Mouse (Mus musculus): ENCODE measurements around the gene Mboat7. TPM values are rescaled to one million over a fixed set of nuclear protein-coding genes. Genes with fewer than 3 reads are reported as not detected.

The Mboat7 gene
- polyA plus RNA-seq, 1 experiment from 2014 or later = 39.5 TPM

- H3K4me3 ChIP-seq (replicated peaks) = no peak overlapping the region
- H3K9ac ChIP-seq = no peak overlapping the region
- H3K27me3 ChIP-seq = no peaks in the 10 kb centered on the region
- ATAC-seq (ENCODE audit: low FRiP score) = no peak
- peaks cover 18% of the 10 kb centered on the region for H3K4me1 ChIP-seq
- no peaks in the 10 kb centered on the region for H3K9me3 ChIP-seq
- 81% methylated on average over 31 of the region's 31 CpGs for WGBS
- H3K36me3 ChIP-seq (replicated peaks) = 0 out of 2 replicates have a peak, but pooled peaks cover 18% of the 10 kb centered on the region
- no peak overlapping the region for H3K4me2 ChIP-seq
- no peak overlapping the region for H3K27ac ChIP-seq
Measured at GRCm38 (mm10) chr7:3685400-3686187, 7.7 kb downstream of the Mboat7 start.

- Histone ChIP-seq H3K4me2 (no peak overlapping the region), H3K4me3 (replicated peaks) (no peak overlapping the region), H3K36me3 (replicated peaks) (0 out of 2 replicates have a peak, but pooled peaks cover 17% of the 10 kb centered on the region), H3K27me3 (no peaks in the 10 kb centered on the region), H3K4me1 (peaks cover 18% of the 10 kb centered on the region), H3K9me3 (no peaks in the 10 kb centered on the region), H3K9ac (no peak overlapping the region), H3K27ac (peak overlapping the region; percentile 77)
- ATAC-seq (ENCODE audit: low FRiP score) = peak; percentile 10; the same call in 1 of the 2 replicates
- 81% methylated on average over 8 of the region's 8 CpGs for WGBS
Measured at GRCm38 (mm10) chr7:3684698-3685097, 8.6 kb downstream of the Mboat7 start.

GRCm38 (mm10) chr7:3683908-3684550 lies 9.3 kb downstream of the Mboat7 start:
- ATAC-seq (ENCODE audit: low FRiP score) = peak; percentile 80
- Histone ChIP-seq H3K36me3 (replicated peaks) (0 out of 2 replicates have a peak, but pooled peaks cover 17% of the 10 kb centered on the region), H3K9ac (no peak overlapping the region), H3K4me2 (no peak overlapping the region), H3K27ac (peak overlapping the region; percentile 77), H3K9me3 (no peaks in the 10 kb centered on the region), H3K4me3 (replicated peaks) (no peak overlapping the region), H3K4me1 (peaks cover 18% of the 10 kb centered on the region), H3K27me3 (no peaks in the 10 kb centered on the region)
- 70% methylated on average over 10 of the region's 10 CpGs for WGBS

- Histone ChIP-seq H3K27me3 (no peaks in the 10 kb centered on the region), H3K4me2 (no peak within 1 kb of the TSS), H3K9ac (no peak within 1 kb of the TSS), H3K9me3 (no peaks in the 10 kb centered on the region), H3K27ac (no peak within 1 kb of the TSS), H3K4me1 (no peaks in the 10 kb centered on the region), H3K4me3 (replicated peaks) (no peak within 1 kb of the TSS), H3K36me3 (replicated peaks) (no peaks in the 10 kb centered on the region; the same call in 1 of the 2 replicates)
- WGBS = 52% methylated on average over 9 of the region's 9 CpGs
- no peak for ATAC-seq (ENCODE audit: low FRiP score)
Measured at GRCm38 (mm10) chr7:3677342-3677741, 16.0 kb downstream of the Mboat7 start, which contains the start of gene Tmc4. Gene Tmc4, minus strand, starts transcription at chr7:3677553.

GRCm38 (mm10) chr7:3676371-3676770 lies 17.0 kb downstream of the Mboat7 start:
- no peak overlapping the region for H3K4me2 ChIP-seq
- no peaks in the 10 kb centered on the region for H3K4me1 ChIP-seq
- no peaks in the 10 kb centered on the region for H3K9me3 ChIP-seq
- H3K4me3 ChIP-seq (replicated peaks) = no peak overlapping the region
- ATAC-seq (ENCODE audit: low FRiP score) = no peak
- H3K9ac ChIP-seq = no peak overlapping the region
- no peak overlapping the region for H3K27ac ChIP-seq
- no peaks in the 10 kb centered on the region; the same call in 1 of the 2 replicates for H3K36me3 ChIP-seq (replicated peaks)
- WGBS = 89% methylated on average over 12 of the region's 12 CpGs
- H3K27me3 ChIP-seq = no peaks in the 10 kb centered on the region

- WGBS = 76% methylated on average over 3 of the region's 3 CpGs
Measured at GRCm38 (mm10) chr7:3675228-3675548, 18.1 kb downstream of the Mboat7 start.

GRCm38 (mm10) chr7:3674507-3675227 lies 18.7 kb downstream of the Mboat7 start:
- H3K9ac ChIP-seq = no peak overlapping the region
- no peak overlapping the region for H3K27ac ChIP-seq
- no peaks in the 10 kb centered on the region for H3K4me1 ChIP-seq
- H3K36me3 ChIP-seq (replicated peaks) = no peaks in the 10 kb centered on the region; the same call in 1 of the 2 replicates
- no peaks in the 10 kb centered on the region for H3K27me3 ChIP-seq
- H3K4me3 ChIP-seq (replicated peaks) = no peak overlapping the region
- no peaks in the 10 kb centered on the region for H3K9me3 ChIP-seq
- 78% methylated on average over 10 of the region's 10 CpGs for WGBS
- ATAC-seq (ENCODE audit: low FRiP score) = peak; percentile 90
- no peak overlapping the region for H3K4me2 ChIP-seq

More at GRCm38 (mm10) chr7:3675228-3675548, 18.1 kb downstream of the Mboat7 start:
- H3K9ac ChIP-seq = no peak overlapping the region
- H3K4me2 ChIP-seq = no peak overlapping the region
- H3K27ac ChIP-seq = no peak overlapping the region
- H3K9me3 ChIP-seq = no peaks in the 10 kb centered on the region
- no peak overlapping the region for H3K4me3 ChIP-seq (replicated peaks)
- no peak; the same call in 1 of the 2 replicates for ATAC-seq (ENCODE audit: low FRiP score)
- H3K36me3 ChIP-seq (replicated peaks) = no peaks in the 10 kb centered on the region; the same call in 1 of the 2 replicates
- no peaks in the 10 kb centered on the region for H3K4me1 ChIP-seq
- H3K27me3 ChIP-seq = no peaks in the 10 kb centered on the region

- Histone ChIP-seq H3K27ac (no peak overlapping the region), H3K36me3 (replicated peaks) (peaks cover 17% of the 10 kb centered on the region), H3K4me3 (replicated peaks) (no peak overlapping the region), H3K9me3 (no peaks in the 10 kb centered on the region), H3K4me1 (peaks cover 20% of the 10 kb centered on the region), H3K27me3 (no peaks in the 10 kb centered on the region), H3K9ac (no peak overlapping the region), H3K4me2 (no peak overlapping the region)
- ATAC-seq (ENCODE audit: low FRiP score) = no peak
- WGBS = 18% methylated on average over 14 of the region's 14 CpGs
Measured at GRCm38 (mm10) chr7:3666921-3667391, 26.4 kb downstream of the Mboat7 start.

GRCm38 (mm10) chr7:3665215-3666114 lies 27.9 kb downstream of the Mboat7 start, which contains the start of gene Leng1:
Gene Leng1, minus strand, starts transcription at chr7:3665840.
- peaks cover 31% of the 10 kb centered on the region for H3K36me3 ChIP-seq (replicated peaks)
- H3K9me3 ChIP-seq = no peaks in the 10 kb centered on the region
- peak within 1 kb of the TSS; percentile 62 for H3K4me3 ChIP-seq (replicated peaks)
- WGBS = 5% methylated on average over 43 of the region's 45 CpGs
- peak within 1 kb of the TSS; percentile 72 for H3K9ac ChIP-seq
- H3K4me1 ChIP-seq = peaks cover 20% of the 10 kb centered on the region
- H3K4me2 ChIP-seq = peak within 1 kb of the TSS; percentile 79
- H3K27me3 ChIP-seq = no peaks in the 10 kb centered on the region
- peak within 1 kb of the TSS; percentile 78 for H3K27ac ChIP-seq
- ATAC-seq (ENCODE audit: low FRiP score) = peak; percentile 99

- WGBS = 35% methylated on average over 15 of the region's 15 CpGs
- ATAC-seq (ENCODE audit: low FRiP score) = peak; percentile 30; the same call in 1 of the 2 replicates
- H3K27ac ChIP-seq = peak overlapping the region; percentile 78
- H3K4me2 ChIP-seq = peak overlapping the region; percentile 79
- H3K9me3 ChIP-seq = no peaks in the 10 kb centered on the region
- H3K9ac ChIP-seq = peak overlapping the region; percentile 72
- no peaks in the 10 kb centered on the region for H3K27me3 ChIP-seq
- peaks cover 20% of the 10 kb centered on the region for H3K4me1 ChIP-seq
- peaks cover 39% of the 10 kb centered on the region for H3K36me3 ChIP-seq (replicated peaks)
- H3K4me3 ChIP-seq (replicated peaks) = peak overlapping the region; percentile 62
Measured at GRCm38 (mm10) chr7:3664524-3665214, 28.7 kb downstream of the Mboat7 start.

- H3K4me2 ChIP-seq = no peak overlapping the region
- 93% methylated on average over 14 of the region's 14 CpGs for WGBS
- no peak for ATAC-seq (ENCODE audit: low FRiP score)
- H3K4me3 ChIP-seq (replicated peaks) = no peak overlapping the region
- H3K36me3 ChIP-seq (replicated peaks) = peaks cover 99% of the 10 kb centered on the region
- H3K27ac ChIP-seq = no peak overlapping the region
- no peaks in the 10 kb centered on the region for H3K9me3 ChIP-seq
- H3K27me3 ChIP-seq = no peaks in the 10 kb centered on the region
- no peak overlapping the region for H3K9ac ChIP-seq
- H3K4me1 ChIP-seq = peaks cover 2% of the 10 kb centered on the region
Measured at GRCm38 (mm10) chr7:3658578-3658977, 34.7 kb downstream of the Mboat7 start.

Data from forebrain, embryonic 12.5 days (tissue).